Mouse (Mus musculus) thymus, adult 2 months (tissue): ENCODE results near the gene Rpl28. TPM values are rescaled to one million over a fixed set of nuclear protein-coding genes. Genes with fewer than 3 reads are reported as not detected.
"Not testable (repeated sequence)": the region's sequence is repeated elsewhere in the genome, so short reads cannot be mapped to it uniquely, and the experiment has no call there.

Experiments
- DNase-seq: peaks from one replicate; pipeline ENCODE4 v3.0.0; 2021
- H3K27ac ChIP-seq: fragments of 200-500 bp; 2 replicates; pipeline ENCODE4 v1.5.1; 2012; ENCODE audit warnings: low read length, control low read depth; ENCODE audit not compliant: control insufficient read depth, insufficient read depth
- H3K27me3 ChIP-seq: fragments of 200-500 bp; 2 replicates; pipeline ENCODE4 v1.6.1; 2012; ENCODE audit warnings: mild to moderate bottlenecking, low read length, moderate library complexity, mixed read lengths; ENCODE audit not compliant: control insufficient read depth, insufficient read depth
- H3K36me3 ChIP-seq: fragments of 200-500 bp; 2 replicates; pipeline ENCODE4 v1.6.1; 2012; ENCODE audit warnings: mild to moderate bottlenecking, low read length, moderate library complexity; ENCODE audit not compliant: control insufficient read depth, insufficient read depth
- H3K4me1 ChIP-seq: fragments of 200-500 bp; replicated peaks from 2 replicates; pipeline ENCODE4 v1.6.1; 2012; ENCODE audit warnings: low read length; ENCODE audit not compliant: control insufficient read depth, insufficient read depth
- H3K4me3 ChIP-seq: fragments of 200-500 bp; 2 replicates; pipeline ENCODE4 v1.5.1; 2012; ENCODE audit warnings: mild to moderate bottlenecking, low read length, control low read depth, moderate library complexity; ENCODE audit not compliant: control insufficient read depth, insufficient read depth
- CTCF ChIP-seq: fragments of 200-500 bp; IDR thresholded peaks from 2 replicates; pipeline ENCODE4 v1.5.1; 2012; ENCODE audit warnings: mild to moderate bottlenecking, control low read depth, low read length, moderate library complexity, borderline replicate concordance; ENCODE audit not compliant: control insufficient read depth, poor library complexity, insufficient read depth; ENCODE audit errors: extremely low read depth
- POLR2A ChIP-seq: fragments of 200-500 bp; IDR thresholded peaks from 2 replicates; pipeline ENCODE4 v1.6.1; 2012; ENCODE audit warnings: mild to moderate bottlenecking, low read length, control low read depth, moderate library complexity; ENCODE audit not compliant: control insufficient read depth, poor library complexity, insufficient read depth; ENCODE audit errors: extremely low read depth
- WGBS: fragments of 180-500 bp; shearing (Covaris S2); methylation state at CpG from one replicate; pipeline ENCODE4 v1.1.7; 2018; 5-methylcytosine and 5-hydroxymethylcytosine counted together
- polyA plus RNA-seq: library from polyadenylated mRNA; depleted of rRNA; stranded (reverse); fragments of >200 nt; gene quantifications from 2 replicates; pipeline ENCODE4 v1.2.3, GENCODE M21; 2012

Gene Rpl28
- polyA plus RNA-seq, 1 experiment: 367 TPM

DNA sequence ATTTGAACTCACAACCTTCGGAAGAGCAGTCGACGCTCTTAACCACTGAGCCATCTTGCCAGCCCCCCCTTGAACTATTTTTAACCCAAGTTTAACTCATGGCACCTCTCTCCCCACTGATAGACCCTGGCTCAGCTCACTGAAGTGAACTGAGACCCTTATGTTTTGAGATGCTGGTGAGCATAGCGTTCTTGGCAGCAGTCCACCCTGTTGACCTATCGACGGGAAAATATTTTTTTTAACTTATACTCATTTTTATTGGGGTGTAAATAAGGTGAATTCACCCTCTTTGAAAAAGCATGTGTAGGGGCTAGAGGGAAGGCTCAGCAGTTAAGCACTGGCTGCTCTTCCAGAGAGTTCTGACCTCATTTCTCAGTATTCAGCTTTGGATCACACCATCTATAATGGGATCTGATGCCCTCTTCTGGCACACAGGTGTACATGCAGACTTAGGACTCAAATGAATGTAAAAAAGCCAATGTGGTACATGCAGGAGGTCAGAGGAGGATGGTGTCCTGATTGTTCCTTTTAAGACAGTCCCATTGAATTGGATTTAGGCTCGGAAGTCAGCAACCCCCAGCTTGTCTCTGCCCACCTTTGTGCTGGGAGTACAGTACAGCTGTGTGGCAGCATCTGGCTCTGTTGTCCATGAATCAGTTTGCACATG, 3.2 kb downstream of the Rpl28 start:
- peaks cover 43% of the 10 kb centered on the region for H3K36me3 ChIP-seq
- H3K27ac ChIP-seq: no peak overlapping the region
- DNase-seq: peak; percentile 18
- no peak overlapping the region for H3K4me3 ChIP-seq
- TF ChIP-seq POLR2A (no peak), CTCF (no peak)
- 86% methylated on average over 7 of the region's 7 CpGs for WGBS
- peaks cover 8% of the 10 kb centered on the region for H3K4me1 ChIP-seq
- H3K27me3 ChIP-seq: no peaks in the 10 kb centered on the region

GRCm38 (mm10) chr7:4802247-4802646, 9.6 kb downstream of the Rpl28 start:
- Histone ChIP-seq H3K27me3 (no peaks in the 10 kb centered on the region), H3K36me3 (peaks cover 36% of the 10 kb centered on the region), H3K4me1 (no peaks in the 10 kb centered on the region), H3K4me3 (no peak overlapping the region), H3K27ac (no peak overlapping the region)
- TF ChIP-seq CTCF (no peak), POLR2A (no peak)
- DNase-seq: no peak

DNA sequence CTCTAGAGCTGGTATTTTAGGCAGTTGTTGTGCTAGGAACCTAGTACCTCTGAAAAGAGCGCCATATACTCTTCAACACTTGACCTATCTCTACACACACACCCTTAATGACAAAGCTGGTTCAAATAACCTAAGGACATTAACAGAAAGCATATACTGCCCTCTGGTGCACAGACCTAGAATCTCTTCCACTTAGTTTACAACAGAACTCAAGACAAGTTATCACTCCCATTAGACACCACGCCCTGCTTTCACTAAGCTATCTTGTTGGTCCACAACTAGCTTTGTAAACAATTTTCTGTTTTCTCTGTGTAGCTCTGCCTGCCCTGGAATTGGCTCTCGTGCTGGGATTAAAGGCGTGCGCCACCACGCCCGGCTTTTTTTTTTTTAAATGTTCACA, 14.0 kb downstream of the Rpl28 start:
- Histone ChIP-seq H3K27me3 (no peaks in the 10 kb centered on the region), H3K4me3 (no peak overlapping the region), H3K27ac (no peak overlapping the region), H3K36me3 (peaks cover 42% of the 10 kb centered on the region), H3K4me1 (peaks cover 11% of the 10 kb centered on the region)
- TF ChIP-seq CTCF (no peak), POLR2A (no peak)
- 95% methylated on average over 7 of the region's 7 CpGs for WGBS
- DNase-seq: peak; percentile 27

DNA sequence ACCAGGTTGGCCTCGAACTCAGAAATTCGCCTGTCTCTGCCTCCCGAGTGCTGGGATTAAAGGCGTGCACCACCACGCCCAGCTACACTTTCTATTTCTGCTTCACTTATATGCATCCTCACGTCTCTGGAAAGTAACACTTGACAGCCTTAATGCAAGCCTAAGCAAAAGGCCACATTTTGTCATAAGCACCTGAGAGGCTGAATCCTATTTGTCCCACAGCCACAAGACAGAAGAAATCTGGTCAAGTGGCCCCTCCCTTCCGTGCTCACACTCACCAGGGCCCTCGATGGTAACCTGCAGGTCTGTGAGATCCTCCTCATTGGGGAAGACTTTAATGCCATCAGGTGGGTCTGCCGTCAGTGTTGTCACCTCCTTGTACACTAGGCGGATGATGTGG, 18.5 kb downstream of the Rpl28 start:
- 35% methylated on average over 10 of the region's 10 CpGs for WGBS
- not testable (repeated sequence) for DNase-seq, H3K27ac ChIP-seq, H3K27me3 ChIP-seq
- Histone ChIP-seq H3K36me3 (peaks cover 26% of the 10 kb centered on the region), H3K4me3 (peak overlapping the region; percentile 79), H3K4me1 (peaks cover 17% of the 10 kb centered on the region)

- DNase-seq: peak; percentile 49
- Histone ChIP-seq H3K36me3 (peaks cover 19% of the 10 kb centered on the region), H3K27ac (peak overlapping the region; percentile 51; the same call in 1 of the 2 replicates), H3K4me3 (peak overlapping the region; percentile 79), H3K27me3 (no peaks in the 10 kb centered on the region), H3K4me1 (peaks cover 20% of the 10 kb centered on the region)
- WGBS: 2% methylated on average over 34 of the region's 36 CpGs
- no peak for TF ChIP-seq POLR2A
- TF ChIP-seq CTCF: no peak
These were observed 19.2 kb downstream of the Rpl28 start for GRCm38 (mm10) chr7:4811842-4812302.

DNA sequence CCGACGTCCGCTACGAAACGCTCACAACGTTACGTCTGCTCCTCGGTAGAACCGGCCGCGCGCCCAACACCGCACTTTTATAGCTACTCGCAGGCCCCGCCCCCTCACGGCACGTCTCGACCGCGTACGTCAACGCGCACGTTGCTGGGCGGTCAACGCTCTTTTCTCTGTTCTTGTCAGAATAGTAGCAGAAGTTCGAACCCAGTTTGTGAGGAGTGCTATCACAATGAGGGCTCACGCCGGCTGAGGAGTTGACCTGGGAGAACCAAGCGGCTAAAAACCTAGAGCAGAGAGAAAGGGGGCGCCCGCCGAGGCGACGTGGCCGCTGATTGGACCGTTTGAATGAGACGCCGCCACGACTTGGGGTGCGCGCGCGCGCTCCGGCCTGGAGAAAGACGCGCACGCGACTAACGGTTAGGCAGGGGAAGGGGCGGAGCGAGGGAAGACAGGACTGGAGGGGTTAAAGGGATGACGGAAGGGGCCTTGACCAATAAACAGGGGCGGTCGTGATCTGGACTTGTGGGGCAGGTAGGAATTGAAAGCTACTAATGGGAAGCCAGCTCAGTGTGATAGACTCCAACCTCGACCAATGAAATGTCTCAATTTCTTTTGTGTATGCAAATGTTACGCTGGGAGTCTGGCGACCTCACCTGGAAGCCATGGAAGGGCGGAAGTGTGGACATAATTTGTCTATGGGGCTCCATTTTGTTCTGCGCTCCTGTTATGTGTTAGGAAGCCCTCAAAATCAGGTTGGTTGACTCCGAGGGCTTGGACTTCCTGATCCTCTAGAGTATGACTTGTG, 19.8 kb downstream of the Rpl28 start, which contains the start of gene Ube2s:
Gene Ube2s (minus strand): TSS at position 288 of the 802 bp plus-strand sequence.
- H3K4me3 ChIP-seq: peak within 1 kb of the TSS; percentile 79
- under 1% methylated on average over 62 of the region's 62 CpGs for WGBS
- H3K36me3 ChIP-seq: peaks cover 12% of the 10 kb centered on the region
- DNase-seq: peak; percentile 98
- TF ChIP-seq POLR2A (peak; percentile 48; the same call in 1 of the 2 replicates), CTCF (no peak)
- H3K27me3 ChIP-seq: no peaks in the 10 kb centered on the region
- H3K27ac ChIP-seq: peak within 1 kb of the TSS; percentile 89
- peaks cover 22% of the 10 kb centered on the region for H3K4me1 ChIP-seq
